Mouse (Mus musculus) hindbrain, embryonic 10.5 days (tissue): Measurements from ENCODE around the gene Ehd4. TPM values are rescaled to one million over a fixed set of nuclear protein-coding genes. Genes with fewer than 3 reads are reported as not detected.
A peak's percentile ranks its signal among the peaks of the same experiment; 100 is the strongest.

ENCODE experiments used
- DNase-seq: peaks from one replicate; pipeline ENCODE4 v3.0.0-alpha.2; 2017; ENCODE audit warnings: low spot score
- H3K27ac ChIP-seq: fragments of 300-500 bp; sonication (generic); 2 replicates; pipeline ENCODE4 v1.5.1; 2016; ENCODE audit warnings: mild to moderate bottlenecking, moderate library complexity
- H3K27me3 ChIP-seq: fragments of 300-500 bp; sonication (generic); 2 replicates; pipeline ENCODE4 v1.6.1; 2016; ENCODE audit warnings: mild to moderate bottlenecking; ENCODE audit not compliant: poor library complexity, insufficient read depth, severe bottlenecking
- H3K36me3 ChIP-seq: fragments of 300-500 bp; sonication (generic); 2 replicates; pipeline ENCODE4 v1.6.1; 2016; ENCODE audit warnings: mild to moderate bottlenecking, moderate library complexity
- H3K4me1 ChIP-seq: fragments of 300-500 bp; sonication (generic); replicated peaks from 2 replicates; pipeline ENCODE4 v1.6.1; 2016; ENCODE audit warnings: mild to moderate bottlenecking
- H3K4me3 ChIP-seq: fragments of 300-500 bp; sonication (generic); 2 replicates; pipeline ENCODE4 v1.5.1; 2016; ENCODE audit warnings: mild to moderate bottlenecking, moderate library complexity
- H3K9me3 ChIP-seq: fragments of 300-500 bp; sonication (generic); 2 replicates; pipeline ENCODE4 v1.6.1; 2016; ENCODE audit warnings: mild to moderate bottlenecking, moderate library complexity
- WGBS: fragments of 180-500 bp; shearing (Covaris S2); methylation state at CpG from one replicate; pipeline ENCODE4 v1.1.7; 2016; 5-methylcytosine and 5-hydroxymethylcytosine counted together
- polyA plus RNA-seq: library from polyadenylated mRNA; unstranded; fragments of >200 nt; fragmentation: Nextera tagmentation; extraction: Ambion mirVana; gene quantifications from 2 replicates; pipeline ENCODE4 v1.2.1, GENCODE M21; 2016

Gene Ehd4
- polyA plus RNA-seq, 1 experiment from 2014 or later, result 24.8 TPM

DNA sequence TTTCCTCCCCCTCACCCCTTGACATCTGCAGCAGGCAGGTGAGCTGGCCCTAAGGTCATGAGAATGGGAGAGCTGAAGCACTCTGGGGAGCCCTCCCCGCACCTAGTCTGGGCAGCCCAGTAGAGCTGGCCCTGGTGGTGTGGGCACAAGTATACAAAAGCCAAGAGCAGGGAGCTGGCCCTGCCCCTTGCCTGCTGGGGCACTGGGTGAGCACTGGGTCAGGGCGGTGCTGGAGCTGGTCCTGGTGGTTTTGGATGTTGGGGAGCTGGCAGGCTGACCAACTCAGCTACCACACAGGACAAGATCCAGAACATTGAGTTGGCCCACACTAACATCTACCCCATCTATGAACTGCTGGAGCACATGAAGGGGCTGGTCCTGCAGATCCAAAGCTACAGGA, 5.0 kb upstream of the Ehd4 start:
- no peaks in the 10 kb centered on the region for H3K9me3 ChIP-seq
- 80% methylated on average over 2 of the region's 2 CpGs for WGBS
- no peak overlapping the region for H3K4me3 ChIP-seq
- peaks cover 6% of the 10 kb centered on the region; the same call in 1 of the 2 replicates for H3K27me3 ChIP-seq
- no peaks in the 10 kb centered on the region for H3K36me3 ChIP-seq
- no peak for DNase-seq
- peaks cover 5% of the 10 kb centered on the region; the same call in 1 of the 2 replicates for H3K4me1 ChIP-seq
- H3K27ac ChIP-seq, result peak overlapping the region; percentile 69; the same call in 1 of the 2 replicates

DNA sequence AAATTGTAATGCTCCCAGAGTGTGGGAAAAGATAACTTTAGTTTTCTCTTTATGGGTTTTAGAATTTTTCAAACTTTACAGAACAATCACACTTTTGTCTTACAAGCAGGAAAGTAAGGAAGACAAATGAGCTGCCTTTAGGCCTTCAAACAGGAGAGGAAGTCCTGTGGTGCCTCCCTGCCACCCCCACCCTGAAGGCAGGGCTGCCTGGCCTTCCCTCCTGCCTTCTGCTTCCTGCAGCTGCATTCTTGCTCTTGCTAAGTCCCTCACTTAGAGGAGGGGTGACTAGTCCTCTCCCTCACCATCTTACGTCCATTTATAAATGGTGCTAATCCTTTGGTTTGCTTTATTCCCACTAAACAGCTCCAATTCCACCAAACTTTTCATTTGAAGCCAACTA, 4.4 kb upstream of the Ehd4 start:
- Histone ChIP-seq H3K27ac (no peak overlapping the region), H3K36me3 (no peaks in the 10 kb centered on the region), H3K4me3 (no peak overlapping the region), H3K27me3 (peaks cover 6% of the 10 kb centered on the region; the same call in 1 of the 2 replicates), H3K4me1 (peaks cover 11% of the 10 kb centered on the region), H3K9me3 (no peaks in the 10 kb centered on the region)
- WGBS, result 47% methylated on average over 1 of the region's 1 CpGs
- no peak for DNase-seq

GRCm38 (mm10) chr2:120158016-120158415, 3.6 kb upstream of the Ehd4 start:
- DNase-seq, result no peak
- Histone ChIP-seq H3K9me3 (no peaks in the 10 kb centered on the region), H3K27me3 (peaks cover 10% of the 10 kb centered on the region; the same call in 1 of the 2 replicates), H3K36me3 (no peaks in the 10 kb centered on the region), H3K27ac (no peak overlapping the region), H3K4me1 (peaks cover 16% of the 10 kb centered on the region), H3K4me3 (no peak overlapping the region)
- WGBS, result 59% methylated on average over 5 of the region's 5 CpGs

DNA sequence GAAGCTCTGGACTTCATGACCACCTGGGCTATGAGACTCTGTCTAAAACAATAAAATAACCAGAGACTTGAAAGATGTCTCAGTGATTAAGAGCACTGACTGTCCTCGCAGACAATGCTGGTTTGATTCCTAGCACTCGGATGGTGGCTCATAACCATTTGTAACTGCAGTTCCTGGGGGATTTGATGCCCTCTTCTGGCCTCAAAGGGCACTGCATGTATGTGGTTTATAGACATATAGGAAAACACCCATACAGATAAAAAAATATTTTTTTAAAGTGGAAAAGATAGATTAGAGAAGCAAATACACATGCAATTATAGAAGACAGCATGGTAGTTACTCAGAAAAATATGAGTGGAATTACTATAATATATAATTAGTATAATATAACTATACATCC, 3.2 kb upstream of the Ehd4 start:
- Histone ChIP-seq H3K27ac (no peak overlapping the region), H3K9me3 (no peaks in the 10 kb centered on the region), H3K4me3 (no peak overlapping the region), H3K4me1 (peaks cover 16% of the 10 kb centered on the region), H3K36me3 (no peaks in the 10 kb centered on the region), H3K27me3 (peaks cover 10% of the 10 kb centered on the region; the same call in 1 of the 2 replicates)
- 69% methylated on average over 2 of the region's 2 CpGs for WGBS
- DNase-seq, result no peak

DNA sequence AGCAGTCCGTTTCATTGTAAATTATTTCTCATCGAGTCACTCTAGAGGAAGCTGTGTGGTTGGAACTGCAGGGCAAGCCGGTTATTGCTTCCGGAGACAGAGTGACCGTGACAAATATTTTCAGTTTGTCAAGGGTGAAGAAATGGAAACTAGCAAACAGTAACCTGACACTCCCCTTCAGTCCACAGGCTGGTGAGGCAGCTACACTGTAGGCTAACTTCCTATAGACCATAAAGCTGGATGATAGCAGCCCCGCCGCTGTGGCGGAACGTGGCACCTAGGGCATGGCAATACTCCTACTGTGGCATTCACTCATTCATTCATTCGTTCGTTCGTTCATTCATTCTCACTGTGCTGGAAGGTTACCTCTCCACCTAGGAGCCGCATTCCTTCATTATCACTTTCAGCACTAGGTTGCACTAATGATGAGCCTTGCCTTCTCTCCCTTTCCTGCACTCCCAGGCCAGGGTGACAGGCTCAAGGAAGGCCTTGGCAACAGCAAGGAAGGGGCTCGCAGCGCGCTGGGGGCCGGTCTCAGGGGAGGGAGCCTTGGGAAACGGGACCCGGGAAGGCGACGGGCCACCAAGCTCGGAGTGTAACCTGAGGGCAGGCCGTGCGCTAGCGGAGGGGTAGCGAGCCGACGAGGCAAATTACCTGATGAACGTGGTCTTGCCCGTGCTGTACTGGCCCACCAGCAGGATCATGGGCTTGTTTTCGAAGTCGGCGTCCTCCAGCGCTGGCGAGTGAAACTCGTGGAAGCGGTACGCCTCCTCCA, 633 bp downstream of the Ehd4 start:
- peaks cover 16% of the 10 kb centered on the region for H3K4me1 ChIP-seq
- H3K36me3 ChIP-seq, result no peaks in the 10 kb centered on the region
- H3K9me3 ChIP-seq, result no peaks in the 10 kb centered on the region
- peaks cover 10% of the 10 kb centered on the region; the same call in 1 of the 2 replicates for H3K27me3 ChIP-seq
- 5% methylated on average over 38 of the region's 38 CpGs for WGBS
- H3K27ac ChIP-seq, result peak overlapping the region; percentile 84
- DNase-seq, result no peak
- peak overlapping the region; percentile 80 for H3K4me3 ChIP-seq

DNA sequence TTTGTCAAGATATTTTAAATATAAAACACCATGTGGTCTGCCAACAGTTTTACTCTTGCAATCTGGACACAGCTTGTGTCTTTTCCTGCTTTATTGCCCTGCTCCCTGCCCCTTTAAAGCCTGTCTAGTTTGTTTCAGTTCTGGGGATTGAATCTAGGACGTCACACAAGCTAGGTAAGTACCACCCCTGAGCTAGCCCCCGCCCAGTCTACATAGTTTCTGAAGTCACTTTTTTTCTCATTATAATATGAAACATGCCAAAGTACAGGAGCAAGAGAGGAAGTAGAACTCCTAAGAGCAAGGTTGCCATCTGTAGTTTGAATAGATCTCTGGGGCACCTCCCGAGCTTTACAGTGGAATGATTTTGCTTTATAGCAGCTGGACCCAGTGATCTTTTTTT, 3.8 kb downstream of the Ehd4 start:
- Histone ChIP-seq H3K4me3 (no peak overlapping the region), H3K27me3 (peaks cover 6% of the 10 kb centered on the region; the same call in 1 of the 2 replicates), H3K27ac (no peak overlapping the region), H3K4me1 (peaks cover 16% of the 10 kb centered on the region), H3K36me3 (no peaks in the 10 kb centered on the region), H3K9me3 (no peaks in the 10 kb centered on the region)
- DNase-seq, result no peak
- WGBS, result 83% methylated on average over 3 of the region's 3 CpGs

DNA sequence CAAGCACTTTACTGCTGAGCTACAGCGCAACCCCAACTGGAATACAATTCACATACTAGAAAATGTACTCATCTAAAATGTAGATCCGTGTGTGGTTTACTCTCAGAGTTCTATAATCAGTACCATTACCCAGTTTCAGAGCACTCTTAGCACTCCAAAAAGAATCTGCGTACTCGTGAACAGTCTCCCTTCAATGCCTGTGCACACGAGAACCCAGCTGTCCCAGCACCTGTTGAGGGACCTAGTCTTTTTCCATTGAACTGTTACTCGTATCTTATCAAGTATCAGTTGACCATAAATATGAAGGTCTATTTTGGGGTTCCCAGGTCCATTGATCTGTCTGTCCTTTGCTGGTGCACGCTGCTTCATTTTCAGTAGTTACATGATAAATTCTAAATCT, 4.8 kb downstream of the Ehd4 start:
- 0 out of 2 replicates have a peak, but pooled peaks cover 4% of the 10 kb centered on the region for H3K27me3 ChIP-seq
- no peak overlapping the region for H3K4me3 ChIP-seq
- DNase-seq, result no peak
- no peaks in the 10 kb centered on the region for H3K36me3 ChIP-seq
- H3K9me3 ChIP-seq, result no peaks in the 10 kb centered on the region
- no peak overlapping the region for H3K27ac ChIP-seq
- 92% methylated on average over 7 of the region's 7 CpGs for WGBS
- H3K4me1 ChIP-seq, result peaks cover 11% of the 10 kb centered on the region

- Histone ChIP-seq H3K9me3 (no peaks in the 10 kb centered on the region), H3K27ac (no peak overlapping the region), H3K36me3 (no peaks in the 10 kb centered on the region), H3K4me3 (no peak overlapping the region), H3K27me3 (no peaks in the 10 kb centered on the region), H3K4me1 (no peaks in the 10 kb centered on the region)
- WGBS, result 82% methylated on average over 3 of the region's 3 CpGs
- DNase-seq, result no peak
These were observed 6.4 kb downstream of the Ehd4 start for GRCm38 (mm10) chr2:120147999-120148398.

- H3K9me3 ChIP-seq, result no peaks in the 10 kb centered on the region
- H3K4me3 ChIP-seq, result no peak overlapping the region
- no peaks in the 10 kb centered on the region for H3K27me3 ChIP-seq
- no peaks in the 10 kb centered on the region for H3K36me3 ChIP-seq
- no peaks in the 10 kb centered on the region for H3K4me1 ChIP-seq
- no peak overlapping the region for H3K27ac ChIP-seq
- whole genome bisulfite sequencing, result 71% methylated on average over 2 of the region's 2 CpGs
- DNase-seq, result no peak
These were observed 7.0 kb downstream of the Ehd4 start for GRCm38 (mm10) chr2:120147364-120147763.

DNA sequence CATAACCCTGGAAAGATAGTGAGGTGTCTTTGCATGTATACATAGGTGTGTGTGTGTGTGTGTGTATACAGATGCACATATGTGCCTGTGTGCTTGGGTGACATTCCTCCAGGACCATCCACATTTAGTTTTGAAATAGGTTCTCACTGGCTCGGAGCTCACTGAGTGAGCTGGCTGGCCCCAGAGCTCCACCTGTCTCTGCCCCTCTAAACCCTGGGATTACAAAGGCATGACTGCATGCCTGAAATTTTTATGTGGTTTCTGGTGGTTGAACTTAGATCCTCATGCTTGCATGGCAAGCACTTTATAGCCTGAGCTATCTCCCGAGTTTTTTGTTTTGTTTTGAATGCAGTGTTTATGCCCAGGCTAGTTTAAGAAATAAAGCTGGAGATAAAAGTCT, 7.9 kb downstream of the Ehd4 start:
- no peak for DNase-seq
- H3K9me3 ChIP-seq, result no peaks in the 10 kb centered on the region
- H3K27me3 ChIP-seq, result no peaks in the 10 kb centered on the region
- H3K27ac ChIP-seq, result no peak overlapping the region
- no peak overlapping the region for H3K4me3 ChIP-seq
- no peaks in the 10 kb centered on the region for H3K4me1 ChIP-seq
- 86% methylated on average over 2 of the region's 2 CpGs for WGBS
- H3K36me3 ChIP-seq, result no peaks in the 10 kb centered on the region

DNA sequence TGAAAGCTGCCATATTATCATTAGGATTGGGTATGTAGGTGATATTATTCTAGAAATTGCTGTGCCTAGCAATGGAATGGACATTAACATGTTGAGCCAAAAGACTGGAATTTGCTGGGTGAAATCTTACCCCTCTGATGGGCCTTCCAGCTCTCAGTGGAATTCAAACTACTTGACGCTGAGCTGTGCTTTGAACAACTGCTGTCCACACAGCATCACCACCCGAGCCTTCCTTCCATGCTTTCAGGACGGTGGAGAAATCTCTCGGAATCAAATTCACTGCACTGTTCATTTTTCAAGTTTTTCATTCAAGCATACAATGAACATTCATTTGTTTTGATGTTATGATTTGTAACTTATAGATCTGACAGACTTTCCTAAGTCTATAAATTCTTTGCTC, 10.0 kb downstream of the Ehd4 start:
- H3K4me1 ChIP-seq, result no peaks in the 10 kb centered on the region
- H3K4me3 ChIP-seq, result no peak overlapping the region
- WGBS, result 87% methylated on average over 4 of the region's 4 CpGs
- no peaks in the 10 kb centered on the region for H3K36me3 ChIP-seq
- H3K27ac ChIP-seq, result no peak overlapping the region
- no peak for DNase-seq
- no peaks in the 10 kb centered on the region for H3K9me3 ChIP-seq
- no peaks in the 10 kb centered on the region for H3K27me3 ChIP-seq

GRCm38 (mm10) chr2:120142336-120142735, 12.1 kb downstream of the Ehd4 start:
- no peaks in the 10 kb centered on the region for H3K9me3 ChIP-seq
- 89% methylated on average over 5 of the region's 5 CpGs for WGBS
- no peak overlapping the region for H3K4me3 ChIP-seq
- no peaks in the 10 kb centered on the region for H3K4me1 ChIP-seq
- DNase-seq, result no peak
- no peaks in the 10 kb centered on the region for H3K27me3 ChIP-seq
- H3K27ac ChIP-seq, result no peak overlapping the region
- H3K36me3 ChIP-seq, result no peaks in the 10 kb centered on the region

GRCm38 (mm10) chr2:120141671-120142070, 12.7 kb downstream of the Ehd4 start:
- Histone ChIP-seq H3K36me3 (no peaks in the 10 kb centered on the region), H3K4me3 (no peak overlapping the region), H3K27me3 (no peaks in the 10 kb centered on the region), H3K27ac (no peak overlapping the region), H3K9me3 (no peaks in the 10 kb centered on the region), H3K4me1 (0 out of 2 replicates have a peak, but pooled peaks cover 1% of the 10 kb centered on the region)
- WGBS, result 95% methylated on average over 1 of the region's 1 CpGs
- no peak for DNase-seq
